Mouse (Mus musculus) midbrain, embryonic 15.5 days (tissue): Measurements from ENCODE around the gene Eif3k. TPM values are rescaled to one million over a fixed set of nuclear protein-coding genes. Genes with fewer than 3 reads are reported as not detected.
A peak's percentile ranks its signal among the peaks of the same experiment; 100 is the strongest.

Experiments
- ATAC-seq: fragments of 200-750 bp; cut with Nextera tagmentation; replicated peaks from 2 replicates; pipeline ENCODE4 v1.8.0; 2017; ENCODE audit warnings: moderate TSS enrichment
- H3K27ac ChIP-seq: fragments of 300-500 bp; sonication (generic); 2 replicates; pipeline ENCODE4 v1.5.1; 2015; ENCODE audit warnings: mild to moderate bottlenecking, inconsistent platforms
- H3K27me3 ChIP-seq: fragments of 300-500 bp; sonication (generic); replicated peaks from 2 replicates; pipeline ENCODE4 v1.6.1; 2015; ENCODE audit warnings: inconsistent platforms
- H3K36me3 ChIP-seq: fragments of 300-500 bp; sonication (generic); replicated peaks from 2 replicates; pipeline ENCODE4 v1.6.1; 2015; ENCODE audit warnings: inconsistent platforms
- H3K4me1 ChIP-seq: fragments of 300-500 bp; sonication (generic); 2 replicates; pipeline ENCODE4 v1.6.1; 2015; ENCODE audit warnings: inconsistent platforms
- H3K4me2 ChIP-seq: fragments of 300-500 bp; sonication (generic); 2 replicates; pipeline ENCODE4 v1.6.1; 2015; ENCODE audit warnings: inconsistent platforms, mild to moderate bottlenecking, moderate library complexity
- H3K4me3 ChIP-seq: fragments of 300-500 bp; sonication (generic); 2 replicates; pipeline ENCODE4 v1.5.1; 2015; ENCODE audit warnings: mild to moderate bottlenecking, inconsistent platforms
- H3K9ac ChIP-seq: fragments of 300-500 bp; sonication (generic); 2 replicates; pipeline ENCODE4 v1.6.1; 2015; ENCODE audit warnings: mild to moderate bottlenecking, inconsistent platforms
- H3K9me3 ChIP-seq: fragments of 300-500 bp; sonication (generic); 2 replicates; pipeline ENCODE4 v1.6.1; 2016; ENCODE audit warnings: inconsistent platforms
- WGBS: fragments of 180-500 bp; shearing (Covaris S2); methylation state at CpG from one replicate; pipeline ENCODE4 v1.1.7; 2015; ENCODE audit warnings: mixed read lengths; 5-methylcytosine and 5-hydroxymethylcytosine counted together
- polyA plus RNA-seq: library from polyadenylated mRNA; unstranded; fragments of >200 nt; fragmentation: Nextera tagmentation; extraction: Ambion mirVana; gene quantifications from 2 replicates; pipeline ENCODE4 v1.2.1, GENCODE M21; 2015

Eif3k gene
- polyA plus RNA-seq, 1 experiment from 2014 or later, result 269 TPM

DNA sequence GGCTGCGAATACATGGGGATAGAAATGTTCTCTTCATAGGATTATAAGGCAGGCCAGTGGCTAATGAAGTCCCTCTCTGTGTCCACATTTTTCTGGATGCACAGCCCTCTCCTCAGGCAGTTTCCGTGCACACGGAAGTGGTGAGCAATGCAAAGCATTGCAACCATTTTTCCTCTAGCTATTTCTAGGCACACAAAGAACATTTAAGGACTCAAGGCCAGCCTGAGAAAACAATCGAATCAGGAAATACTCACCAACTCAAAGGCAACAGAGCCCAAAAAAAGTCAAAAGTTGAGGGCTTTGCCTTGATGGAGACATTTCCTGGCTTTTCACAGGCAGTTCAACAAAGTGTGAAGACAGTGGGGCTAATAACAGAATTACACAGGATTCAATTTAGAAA, 40.5 kb downstream of the Eif3k start:
- Histone ChIP-seq H3K9ac (no peak overlapping the region), H3K4me3 (no peak overlapping the region), H3K4me2 (no peak overlapping the region), H3K36me3 (no peaks in the 10 kb centered on the region), H3K4me1 (peaks cover 16% of the 10 kb centered on the region), H3K9me3 (no peaks in the 10 kb centered on the region), H3K27ac (no peak overlapping the region), H3K27me3 (no peaks in the 10 kb centered on the region)
- 85% methylated on average over 4 of the region's 4 CpGs for WGBS
- no peak for ATAC-seq

DNA sequence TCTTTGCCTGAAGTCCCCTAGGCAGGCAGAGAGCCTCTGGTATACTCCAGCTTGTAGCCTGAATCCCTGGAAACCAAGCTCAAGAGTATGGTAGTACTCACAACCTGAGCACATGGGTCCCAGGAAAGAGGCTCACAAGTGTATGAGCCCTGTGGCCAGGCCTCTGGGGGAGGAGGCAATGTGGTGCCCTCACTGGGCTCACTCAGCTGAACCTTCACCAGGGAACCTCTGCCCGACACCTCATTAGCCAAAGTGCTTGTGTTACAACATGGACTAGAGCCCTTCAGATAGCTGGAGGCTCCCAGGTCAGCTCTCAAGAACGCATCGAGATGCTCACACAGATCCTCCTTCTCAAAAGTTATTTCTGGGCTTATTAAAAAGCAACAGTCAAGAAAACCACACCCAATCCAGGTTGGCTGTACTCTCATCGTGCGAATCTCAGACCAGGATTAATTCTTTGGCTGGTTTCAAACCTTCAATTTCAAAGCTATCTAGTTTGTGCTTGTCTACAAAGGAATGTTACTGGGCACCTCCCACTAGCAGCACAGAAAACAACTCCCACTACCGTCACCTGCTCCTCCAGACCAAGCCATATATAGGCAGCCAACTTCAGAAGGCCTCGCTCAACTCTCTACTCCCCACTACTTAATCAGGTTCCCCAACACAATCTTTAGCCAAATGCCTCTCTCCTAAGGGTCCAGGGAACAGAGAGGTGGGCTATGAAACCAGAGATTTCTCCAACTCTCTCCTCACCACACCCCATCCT, 42.1 kb downstream of the Eif3k start:
- Histone ChIP-seq H3K9me3 (no peaks in the 10 kb centered on the region), H3K27me3 (no peaks in the 10 kb centered on the region), H3K4me3 (no peak overlapping the region), H3K4me1 (peaks cover 8% of the 10 kb centered on the region; the same call in 1 of the 2 replicates), H3K9ac (no peak overlapping the region), H3K36me3 (no peaks in the 10 kb centered on the region), H3K4me2 (no peak overlapping the region), H3K27ac (no peak overlapping the region)
- ATAC-seq, result no peak
- 94% methylated on average over 7 of the region's 7 CpGs for WGBS

DNA sequence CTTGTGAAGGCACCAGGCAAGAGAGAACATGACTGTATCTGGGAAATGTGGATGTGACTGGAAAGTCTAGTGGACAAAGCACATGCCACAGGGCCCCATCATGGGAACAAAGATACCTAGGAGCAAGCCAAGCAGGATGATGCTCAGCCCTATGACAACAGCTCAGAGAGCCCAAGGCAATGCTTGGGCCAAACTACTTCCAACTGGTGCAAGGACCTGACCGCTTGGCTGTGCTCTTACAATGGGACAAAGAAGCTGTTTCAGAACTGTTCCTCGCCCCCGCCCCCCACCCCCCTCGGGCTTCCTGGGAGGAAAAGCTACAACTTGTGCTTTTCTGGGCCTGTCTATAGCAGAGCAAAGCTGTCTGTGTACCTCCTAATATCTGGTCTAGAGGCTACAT, 43.0 kb downstream of the Eif3k start:
- no peak overlapping the region for H3K27ac ChIP-seq
- WGBS, result 44% methylated on average over 4 of the region's 4 CpGs
- no peak for ATAC-seq
- no peaks in the 10 kb centered on the region for H3K9me3 ChIP-seq
- no peak overlapping the region for H3K4me3 ChIP-seq
- H3K27me3 ChIP-seq, result no peaks in the 10 kb centered on the region
- no peak overlapping the region for H3K4me2 ChIP-seq
- H3K9ac ChIP-seq, result no peak overlapping the region
- H3K36me3 ChIP-seq, result no peaks in the 10 kb centered on the region
- H3K4me1 ChIP-seq, result peaks cover 8% of the 10 kb centered on the region; the same call in 1 of the 2 replicates

DNA sequence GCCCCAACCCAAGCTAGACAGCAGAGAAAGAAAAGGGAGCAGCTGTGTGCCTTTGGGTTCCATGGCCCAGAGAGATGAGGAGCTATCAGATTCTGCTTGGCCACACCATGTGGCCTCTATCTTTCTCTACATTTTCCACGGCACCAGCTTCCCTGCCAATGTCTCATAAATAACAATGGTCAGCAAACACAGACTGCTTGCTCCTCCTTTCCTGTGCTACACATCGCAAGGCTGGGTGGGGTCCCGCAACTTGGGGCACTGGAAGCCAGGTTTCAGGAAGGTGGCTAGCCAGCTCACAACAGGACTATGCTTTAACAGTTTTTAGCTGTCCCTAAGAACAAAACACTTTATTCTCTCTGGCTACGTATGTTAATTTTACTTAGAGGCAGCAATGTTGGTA, 44.9 kb downstream of the Eif3k start:
- Histone ChIP-seq H3K4me3 (no peak overlapping the region), H3K9ac (no peak overlapping the region), H3K4me2 (no peak overlapping the region), H3K4me1 (peaks cover 8% of the 10 kb centered on the region; the same call in 1 of the 2 replicates), H3K9me3 (no peaks in the 10 kb centered on the region), H3K27me3 (no peaks in the 10 kb centered on the region), H3K36me3 (no peaks in the 10 kb centered on the region), H3K27ac (no peak overlapping the region)
- WGBS, result 59% methylated on average over 4 of the region's 4 CpGs
- no peak for ATAC-seq

DNA sequence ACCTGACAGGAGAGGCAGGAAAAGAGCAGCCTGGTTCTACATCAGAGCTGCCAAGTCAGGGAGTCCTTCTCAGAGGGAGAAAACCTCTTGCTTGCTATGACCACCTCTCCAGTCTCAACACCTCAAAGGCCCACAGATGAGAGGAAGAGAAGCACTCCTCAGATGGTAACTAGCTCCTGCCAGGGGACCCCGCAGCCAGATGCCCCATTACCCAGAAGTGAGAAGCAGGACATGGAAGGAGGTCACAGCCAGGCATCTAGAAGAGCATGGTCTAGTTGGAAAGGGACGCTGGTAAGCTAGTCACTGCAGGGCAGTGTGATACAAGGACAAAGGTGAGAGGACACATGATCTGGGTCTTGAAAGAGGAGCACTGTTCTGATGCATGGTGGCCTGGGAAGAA, 47.8 kb downstream of the Eif3k start:
- Histone ChIP-seq H3K9ac (no peak overlapping the region), H3K27me3 (no peaks in the 10 kb centered on the region), H3K4me3 (no peak overlapping the region), H3K27ac (no peak overlapping the region), H3K4me1 (peaks cover 8% of the 10 kb centered on the region; the same call in 1 of the 2 replicates), H3K9me3 (no peaks in the 10 kb centered on the region), H3K36me3 (no peaks in the 10 kb centered on the region), H3K4me2 (no peak overlapping the region)
- WGBS, result 98% methylated on average over 2 of the region's 2 CpGs
- no peak for ATAC-seq

DNA sequence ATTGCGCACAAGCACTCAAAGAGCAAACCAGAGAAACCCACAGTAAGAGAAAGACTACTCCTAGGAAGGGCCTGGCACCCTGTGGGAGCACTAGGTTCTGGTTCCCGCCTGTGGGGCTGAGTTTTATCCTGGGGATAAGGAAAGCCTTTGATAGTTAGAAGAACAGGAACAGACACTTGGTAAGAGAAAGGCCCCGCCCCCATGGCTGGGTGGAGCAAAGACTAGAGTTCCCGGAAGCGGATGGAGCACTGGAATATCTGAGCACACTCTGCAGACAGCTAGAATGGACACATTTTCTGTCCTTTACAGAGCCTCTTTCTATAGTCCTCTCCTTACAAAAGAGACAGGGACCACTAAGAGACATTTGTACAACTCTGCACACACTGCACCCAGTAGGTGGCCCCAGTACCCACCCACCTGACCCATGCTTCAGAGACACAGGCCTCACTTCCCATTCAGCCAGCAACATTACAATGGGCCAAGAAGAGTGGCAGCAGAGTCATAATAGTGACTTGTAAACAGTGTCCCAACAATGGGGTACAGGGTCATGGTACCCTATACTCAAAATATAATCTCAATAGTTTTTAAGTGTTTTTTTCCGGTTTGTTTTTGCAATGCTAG, 49.1 kb downstream of the Eif3k start:
- Histone ChIP-seq H3K4me1 (peaks cover 6% of the 10 kb centered on the region; the same call in 1 of the 2 replicates), H3K9me3 (no peaks in the 10 kb centered on the region), H3K9ac (no peak overlapping the region), H3K36me3 (no peaks in the 10 kb centered on the region), H3K4me2 (no peak overlapping the region), H3K4me3 (no peak overlapping the region), H3K27me3 (no peaks in the 10 kb centered on the region), H3K27ac (no peak overlapping the region)
- ATAC-seq, result no peak
- WGBS, result 82% methylated on average over 6 of the region's 6 CpGs

DNA sequence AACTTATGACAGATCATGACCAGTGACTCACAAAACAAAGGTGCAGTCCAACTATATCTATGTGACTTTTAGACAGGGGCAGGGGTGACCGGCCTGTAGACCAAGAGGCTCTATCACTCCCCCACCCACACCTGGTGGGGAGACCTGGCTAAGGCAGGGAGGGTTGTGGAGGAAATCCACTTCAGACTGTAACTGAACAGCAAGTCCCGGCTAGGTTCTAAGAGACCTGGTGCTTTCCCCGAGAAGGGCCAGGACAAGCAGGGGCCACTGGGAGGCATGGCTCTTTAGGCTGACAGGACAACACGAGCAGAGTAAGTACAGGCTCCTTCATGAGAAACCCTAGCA, 50.0 kb downstream of the Eif3k start:
- Histone ChIP-seq H3K27ac (no peak overlapping the region), H3K9me3 (no peaks in the 10 kb centered on the region), H3K4me3 (no peak overlapping the region), H3K4me2 (no peak overlapping the region), H3K36me3 (no peaks in the 10 kb centered on the region), H3K4me1 (peaks cover 2% of the 10 kb centered on the region; the same call in 1 of the 2 replicates), H3K9ac (no peak overlapping the region), H3K27me3 (no peaks in the 10 kb centered on the region)
- 89% methylated on average over 4 of the region's 4 CpGs for WGBS
- no peak for ATAC-seq

DNA sequence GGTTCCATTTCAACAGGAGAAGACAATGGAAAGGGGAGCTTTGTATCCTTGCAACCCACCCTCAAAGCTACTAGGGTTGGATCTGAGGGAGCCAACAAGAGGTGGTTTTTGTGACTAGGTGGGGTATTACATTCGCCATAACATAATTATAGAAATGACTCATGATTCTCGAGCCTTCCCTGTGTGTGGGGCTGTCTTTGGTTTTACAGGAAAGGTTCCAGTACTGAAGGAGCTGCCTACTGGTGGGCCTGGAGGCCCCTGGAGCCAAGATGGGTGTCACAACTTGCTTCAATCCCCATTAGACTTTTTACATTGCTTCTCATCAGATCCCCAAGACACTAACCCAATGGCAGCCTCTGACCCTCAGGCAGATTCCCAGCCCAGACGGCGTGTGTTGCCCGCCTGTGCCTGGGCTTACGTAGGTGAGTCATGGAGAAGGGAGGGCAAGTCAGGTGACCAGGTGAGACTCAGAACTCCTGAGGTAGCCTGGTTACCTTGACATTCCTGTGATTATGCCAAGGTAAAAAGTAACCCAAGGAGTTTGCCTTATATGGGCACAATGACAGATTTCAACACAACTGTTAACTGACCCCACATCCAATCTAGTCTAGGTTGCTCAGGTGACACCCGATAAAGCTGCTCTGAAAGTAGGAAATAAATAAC, 50.5 kb downstream of the Eif3k start:
- no peak for ATAC-seq
- Histone ChIP-seq H3K4me3 (no peak overlapping the region), H3K4me1 (no peaks in the 10 kb centered on the region), H3K27me3 (no peaks in the 10 kb centered on the region), H3K27ac (no peak overlapping the region), H3K4me2 (no peak overlapping the region), H3K9ac (no peak overlapping the region), H3K9me3 (no peaks in the 10 kb centered on the region), H3K36me3 (no peaks in the 10 kb centered on the region)
- WGBS, result 93% methylated on average over 7 of the region's 7 CpGs

DNA sequence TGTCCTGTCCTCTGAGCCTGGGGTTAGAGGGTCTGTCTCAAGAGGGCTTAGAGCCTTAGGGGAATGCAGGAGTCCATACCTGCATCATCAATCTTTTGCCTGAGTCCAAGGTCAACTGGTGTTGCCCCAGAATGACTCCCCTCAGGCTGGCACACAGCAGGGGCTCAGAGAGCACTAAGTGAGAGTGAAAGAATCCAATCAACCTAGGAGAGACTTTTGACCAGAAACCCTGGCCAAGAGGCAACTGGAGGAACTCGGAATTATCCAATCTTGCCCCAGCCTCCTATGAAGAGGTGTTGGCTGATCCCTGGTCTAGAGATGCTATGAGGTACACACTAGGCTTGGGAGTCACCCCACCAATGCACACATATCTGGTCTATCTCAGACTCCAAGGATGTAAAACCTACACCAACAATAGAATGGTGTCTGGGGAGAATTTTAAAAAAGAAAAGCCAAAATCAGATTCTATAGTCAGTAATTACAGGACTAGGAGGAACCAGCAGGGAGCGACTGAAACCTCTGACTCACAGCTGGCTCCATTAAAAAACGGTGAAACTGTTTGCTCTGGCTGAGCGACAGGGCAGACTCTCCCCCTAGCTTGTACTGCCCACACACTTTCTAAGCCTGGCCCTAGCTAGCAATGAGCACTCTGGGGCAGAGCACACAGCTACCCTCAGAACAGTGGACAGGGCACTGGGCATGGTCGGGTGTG, 51.2 kb downstream of the Eif3k start:
- 67% methylated on average over 5 of the region's 5 CpGs for WGBS

DNA sequence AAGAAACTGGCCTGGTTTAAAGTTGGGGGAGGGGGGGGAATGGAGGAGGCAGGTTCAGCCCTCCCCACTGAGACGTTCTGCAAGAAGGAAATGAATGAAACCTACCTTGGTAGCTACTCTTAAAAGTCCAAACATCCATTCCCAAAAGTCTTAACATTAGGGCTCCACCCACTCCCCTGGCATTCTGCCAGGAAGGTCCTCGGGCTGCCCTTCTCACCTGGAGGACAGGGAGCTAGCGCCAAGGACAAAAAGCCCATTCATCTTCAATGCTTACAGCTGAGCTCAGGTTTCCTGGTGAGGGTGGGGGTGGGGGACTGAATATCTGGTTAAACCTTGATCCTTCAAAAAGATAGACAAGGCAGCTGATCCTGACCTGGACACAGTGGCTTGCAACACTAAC, 52.3 kb downstream of the Eif3k start:
- Histone ChIP-seq H3K27ac (no peak overlapping the region), H3K4me1 (peaks cover 17% of the 10 kb centered on the region), H3K27me3 (no peaks in the 10 kb centered on the region), H3K9ac (no peak overlapping the region), H3K36me3 (no peaks in the 10 kb centered on the region), H3K9me3 (no peaks in the 10 kb centered on the region), H3K4me2 (no peak overlapping the region), H3K4me3 (no peak overlapping the region)
- WGBS, result 67% methylated on average over 3 of the region's 3 CpGs
- ATAC-seq, result no peak

More for the DNA sequence above, 51.2 kb downstream of the Eif3k start:
- H3K9me3 ChIP-seq, result no peaks in the 10 kb centered on the region
- no peak overlapping the region for H3K27ac ChIP-seq
- no peaks in the 10 kb centered on the region for H3K36me3 ChIP-seq
- ATAC-seq, result no peak
- H3K4me1 ChIP-seq, result peaks cover 6% of the 10 kb centered on the region; the same call in 1 of the 2 replicates
- H3K9ac ChIP-seq, result no peak overlapping the region
- H3K4me3 ChIP-seq, result no peak overlapping the region
- no peaks in the 10 kb centered on the region for H3K27me3 ChIP-seq
- no peak overlapping the region for H3K4me2 ChIP-seq

DNA sequence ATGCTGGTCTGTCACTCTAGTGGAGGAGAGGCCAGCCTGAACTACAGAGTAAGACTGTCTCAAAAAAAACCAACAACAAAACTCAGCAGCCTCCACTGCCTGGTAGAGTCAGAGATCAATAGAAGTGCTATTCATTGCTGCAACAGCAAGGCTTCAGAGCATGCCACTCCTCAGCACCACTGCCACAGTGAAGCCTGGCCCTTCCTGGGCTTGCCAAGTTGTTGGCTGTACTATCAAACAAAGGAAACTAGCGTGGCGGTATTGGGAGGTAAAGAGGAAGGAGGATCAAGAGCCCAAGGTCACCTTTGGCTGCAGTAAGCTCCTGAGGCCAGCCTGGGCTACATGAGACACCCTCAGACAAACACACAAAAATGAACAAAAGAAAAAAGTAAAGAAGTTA, 55.5 kb downstream of the Eif3k start:
- no peaks in the 10 kb centered on the region for H3K9me3 ChIP-seq
- H3K27ac ChIP-seq, result no peak overlapping the region
- H3K9ac ChIP-seq, result no peak overlapping the region
- 64% methylated on average over 2 of the region's 2 CpGs for WGBS
- ATAC-seq, result no peak
- H3K4me3 ChIP-seq, result no peak overlapping the region
- H3K4me1 ChIP-seq, result peaks cover 41% of the 10 kb centered on the region
- no peaks in the 10 kb centered on the region for H3K36me3 ChIP-seq
- H3K27me3 ChIP-seq, result no peaks in the 10 kb centered on the region
- no peak overlapping the region for H3K4me2 ChIP-seq

DNA sequence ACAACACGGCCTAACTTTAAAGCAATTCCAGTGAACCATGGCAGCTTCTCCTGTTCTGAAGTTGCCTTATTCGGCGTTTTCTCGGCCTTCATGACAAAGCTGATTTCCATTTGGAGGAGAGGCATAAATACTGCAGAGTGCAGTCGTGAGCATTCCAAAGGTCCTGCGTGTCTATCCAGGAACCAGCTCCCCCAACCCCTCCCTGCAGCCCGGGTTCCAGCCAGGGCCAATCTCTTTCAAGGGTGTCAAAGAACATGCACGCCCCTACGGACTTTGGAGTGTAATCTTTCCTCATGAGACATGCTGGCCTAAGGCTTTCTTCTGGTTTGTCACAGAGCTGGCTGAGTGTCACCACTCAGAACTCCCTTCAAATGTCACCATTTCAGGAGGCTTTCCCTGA, 56.3 kb downstream of the Eif3k start:
- 0 out of 2 replicates have a peak overlapping the region, but pooled peaks have one; percentile 45 for H3K27ac ChIP-seq
- H3K9ac ChIP-seq, result no peak overlapping the region
- no peaks in the 10 kb centered on the region for H3K27me3 ChIP-seq
- peaks cover 41% of the 10 kb centered on the region for H3K4me1 ChIP-seq
- no peak for ATAC-seq
- WGBS, result 55% methylated on average over 9 of the region's 9 CpGs
- no peak overlapping the region for H3K4me2 ChIP-seq
- no peaks in the 10 kb centered on the region for H3K36me3 ChIP-seq
- H3K9me3 ChIP-seq, result no peaks in the 10 kb centered on the region
- H3K4me3 ChIP-seq, result no peak overlapping the region
